8 mouse cellular contexts compared by ENCODE assay signal in the genomic region with DNA sequence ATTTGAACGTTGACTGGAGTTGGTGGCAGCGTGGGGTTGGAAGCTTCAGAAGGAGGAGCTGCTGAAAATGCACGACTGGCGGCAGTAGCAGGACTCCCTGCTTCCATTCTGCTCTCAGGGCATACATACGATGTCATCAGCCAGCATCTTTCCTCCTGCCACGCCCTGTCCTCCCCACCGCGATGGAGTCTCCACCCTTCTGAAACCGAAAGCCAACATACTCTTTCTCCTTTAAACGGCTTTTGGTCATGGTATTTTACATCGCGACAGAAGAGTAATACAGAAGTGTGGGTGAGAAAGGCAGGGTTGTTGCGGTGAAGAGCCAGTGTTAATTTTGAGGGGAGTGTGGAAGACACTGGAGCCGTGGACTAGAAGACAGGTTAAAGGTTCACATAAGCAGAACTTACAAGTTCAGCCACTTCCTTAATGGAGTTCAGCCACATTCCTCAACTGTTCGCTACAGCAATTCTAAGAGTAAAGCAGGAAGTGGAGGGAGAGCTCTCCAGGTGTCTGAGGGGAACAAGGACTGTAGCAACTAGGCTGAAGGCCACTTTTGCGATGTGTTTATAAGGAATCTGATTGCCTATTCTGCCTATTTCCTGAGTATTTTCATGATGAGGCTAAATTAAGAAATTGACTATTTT. TPM values are rescaled to one million over a fixed set of nuclear protein-coding genes. Genes with fewer than 3 reads are reported as not detected.
DNase-seq lines count a peak whose midpoint lies in the region; ATAC-seq lines count a peak whose summit lies in the region.

No protein-coding gene starts in this region.

- no peak overlapping the region for H3K9ac ChIP-seq in midbrain, embryonic 11.5 days (ENCODE audit: low read length)
- H3K9ac ChIP-seq in heart, embryonic 14.5 days (ENCODE audit: low read length), result no peak overlapping the region

- ATAC-seq in midbrain, embryonic 11.5 days (ENCODE audit: low FRiP score), result no peak
- ATAC-seq in heart, embryonic 14.5 days (ENCODE audit: insufficient number of reproducible peaks, insufficient read depth, low FRiP score, low read depth), result no peak

- 51% methylated on average over 16 of the region's 16 CpGs for WGBS in midbrain, embryonic 10.5 days
- 44% methylated on average over 16 of the region's 16 CpGs for WGBS in midbrain, embryonic 11.5 days
- 31% methylated on average over 16 of the region's 16 CpGs for WGBS in heart, embryonic 14.5 days

- no peaks in the 10 kb centered on the region for H3K9me3 ChIP-seq in midbrain, embryonic 10.5 days (replicated peaks)
- H3K9me3 ChIP-seq in midbrain, embryonic 11.5 days (ENCODE audit: control insufficient read depth, low read length), result no peaks in the 10 kb centered on the region
- no peaks in the 10 kb centered on the region for H3K9me3 ChIP-seq in heart, embryonic 14.5 days (ENCODE audit: control insufficient read depth, low read length)

- H3K27ac ChIP-seq in midbrain, embryonic 10.5 days (replicated peaks), result no peak overlapping the region
- H3K27ac ChIP-seq in midbrain, embryonic 11.5 days (ENCODE audit: low read depth, low read length), result no peak overlapping the region
- H3K27ac ChIP-seq in heart, embryonic 14.5 days (replicated peaks in 1 of 2; ENCODE audit: control insufficient read depth in 1 of 2, insufficient read depth in 1 of 2, low read depth in 2 of 2, low read length in 2 of 2), result no peak overlapping the region

- 0 out of 2 replicates have a peak overlapping the region, but pooled peaks have one; percentile 16 for H3K4me3 ChIP-seq in midbrain, embryonic 10.5 days
- H3K4me3 ChIP-seq in midbrain, embryonic 11.5 days (ENCODE audit: low read depth, low read length), result no peak overlapping the region
- peak overlapping the region; percentile 32 to 38 for H3K4me3 ChIP-seq in heart, embryonic 14.5 days (ENCODE audit: control insufficient read depth in 1 of 2, insufficient read depth in 1 of 2, low read depth in 1 of 2, low read length in 2 of 2)

- H3K36me3 ChIP-seq in midbrain, embryonic 10.5 days, result no peaks in the 10 kb centered on the region
- no peaks in the 10 kb centered on the region for H3K36me3 ChIP-seq in midbrain, embryonic 11.5 days (ENCODE audit: control insufficient read depth, insufficient read depth, low read length)
- no peaks in the 10 kb centered on the region for H3K36me3 ChIP-seq in heart, embryonic 14.5 days (ENCODE audit: control insufficient read depth, insufficient read depth, low read length)

- H3K4me2 ChIP-seq in midbrain, embryonic 11.5 days, result no peak overlapping the region
- H3K4me2 ChIP-seq in heart, embryonic 14.5 days (ENCODE audit: low read length), result peak overlapping the region; percentile 61

- DNase-seq in midbrain, embryonic 10.5 days (ENCODE audit: low spot score), result no peak
- no peak for DNase-seq in midbrain, embryonic 11.5 days (ENCODE audit: low spot score, missing footprints)
- peak; percentile 59 for DNase-seq in brain, adult 2 months (ENCODE audit: low read depth, low spot score)
- peak; percentile 80 for DNase-seq in liver
- peak; percentile 51 to 63 for DNase-seq in monocyte, adult 2 months (ENCODE audit: low read depth in 1 of 2, low spot score in 2 of 2)
- DNase-seq in thymus, postnatal 14 days, result peak; percentile 37
- DNase-seq in layer of hippocampus, adult 8-10 months (ENCODE audit: low spot score in 2 of 2), result no peak

- no peaks in the 10 kb centered on the region for H3K27me3 ChIP-seq in midbrain, embryonic 10.5 days (ENCODE audit: low read depth, poor library complexity, severe bottlenecking)
- H3K27me3 ChIP-seq in midbrain, embryonic 11.5 days (ENCODE audit: control insufficient read depth, insufficient read depth, low read length), result no peaks in the 10 kb centered on the region
- no peaks in the 10 kb centered on the region for H3K27me3 ChIP-seq in heart, embryonic 14.5 days (ENCODE audit: control insufficient read depth, insufficient read depth, low read length)

- peaks cover 24% of the 10 kb centered on the region for H3K4me1 ChIP-seq in midbrain, embryonic 10.5 days
- H3K4me1 ChIP-seq in midbrain, embryonic 11.5 days (ENCODE audit: control insufficient read depth, insufficient read depth, low read length), result no peaks in the 10 kb centered on the region; the same call in 1 of the 2 replicates
- no peaks in the 10 kb centered on the region for H3K4me1 ChIP-seq in heart, embryonic 14.5 days (ENCODE audit: control insufficient read depth in 2 of 2, insufficient read depth in 2 of 2, low read length in 2 of 2)

RNA-seq across cellular contexts. Expression of gene Nipa2, which starts 6.1 kb away (rescaled TPM):
- 37.5 and 39.5 TPM in 2 replicates for polyA plus RNA-seq in midbrain, embryonic 10.5 days (2016; fragmentation: Nextera tagmentation; extraction: Ambion mirVana)
- polyA plus RNA-seq in midbrain, embryonic 11.5 days (2014; fragmentation: Nextera tagmentation; extraction: Ambion mirVana), result 44.8 and 48.0 TPM in 2 replicates
- 46.2 and 53.0 TPM in 2 replicates for polyA plus RNA-seq in heart, embryonic 14.5 days (2014; fragmentation: Nextera tagmentation; extraction: Ambion mirVana)
- total RNA-seq in layer of hippocampus, adult 8-10 months (2022), result 10 to 100 TPM; 46.9 to 59.8 (median 54.4) TPM

RNA-seq across cellular contexts. Expression of gene Nipa1, which starts 51.4 kb away (rescaled TPM):
- 8.9 and 10.4 TPM in 2 replicates for polyA plus RNA-seq in midbrain, embryonic 10.5 days (2016; fragmentation: Nextera tagmentation; extraction: Ambion mirVana)
- 10.2 and 10.9 TPM in 2 replicates for polyA plus RNA-seq in midbrain, embryonic 11.5 days (2014; fragmentation: Nextera tagmentation; extraction: Ambion mirVana)
- 3.6 TPM in 2 replicates for polyA plus RNA-seq in heart, embryonic 14.5 days (2014; fragmentation: Nextera tagmentation; extraction: Ambion mirVana)
- total RNA-seq in layer of hippocampus, adult 8-10 months (2022), result 10 to 100 TPM; 56.1 to 63.1 (median 61.7) TPM

Comparison
In these comparisons a context has a peak if more than half of its experiments do, and no peak if none do; other contexts are left out.
1. DNase-seq: peak in brain, adult 2 months (single experiment), liver (single experiment), monocyte, adult 2 months (2 of 2) and thymus, postnatal 14 days (single experiment); none in midbrain, embryonic 10.5 days (single experiment), midbrain, embryonic 11.5 days (single experiment) and layer of hippocampus, adult 8-10 months (0 of 2).